Mouse (Mus musculus) R1 (cell line): ENCODE measurements around the gene Dzip1l.
"Not testable (repeated sequence)": the region's sequence is repeated elsewhere in the genome, so short reads cannot be mapped to it uniquely, and the experiment has no call there.

ENCODE experiments used
- DNase-seq: peaks from one replicate; pipeline ENCODE4 v3.0.0-alpha.2; 2018; ENCODE audit warnings: low read depth, low spot score

The Dzip1l gene

GRCm38 (mm10) chr9:99629281-99630011 is at the start of gene Dzip1l:
TSS of gene Dzip1l (plus strand) at chr9:99629496.
- peak; percentile 88 for DNase-seq

GRCm38 (mm10) chr9:99580655-99581054 is 48.6 kb upstream of the Dzip1l start:
- DNase-seq, result peak; percentile 80

GRCm38 (mm10) chr9:99587505-99588202 is 41.6 kb upstream of the Dzip1l start:
- peak; percentile 67 for DNase-seq

- DNase-seq, result peak; percentile 9
These were observed 38.2 kb upstream of the Dzip1l start for GRCm38 (mm10) chr9:99591144-99591543.

- DNase-seq, result not testable (repeated sequence)
These were observed 30.2 kb upstream of the Dzip1l start for GRCm38 (mm10) chr9:99599127-99599526.

GRCm38 (mm10) chr9:99603566-99603965 is 25.7 kb upstream of the Dzip1l start:
- no peak for DNase-seq

- DNase-seq, result no peak
These were observed 17.1 kb upstream of the Dzip1l start, which contains the start of gene A4gnt for GRCm38 (mm10) chr9:99612202-99612601. TSS of gene A4gnt (plus strand) at chr9:99612502.

- DNase-seq, result no peak
These were observed 9.6 kb upstream of the Dzip1l start for GRCm38 (mm10) chr9:99619688-99620087.

- no peak for DNase-seq
These were observed 9.1 kb upstream of the Dzip1l start for GRCm38 (mm10) chr9:99620196-99620595.

- no peak for DNase-seq
These were observed 7.3 kb upstream of the Dzip1l start for GRCm38 (mm10) chr9:99622034-99622433.

- peak; percentile 12 for DNase-seq
These were observed 6.3 kb upstream of the Dzip1l start for GRCm38 (mm10) chr9:99622966-99623365.

- DNase-seq, result no peak
These were observed 5.2 kb upstream of the Dzip1l start for GRCm38 (mm10) chr9:99624117-99624516.

GRCm38 (mm10) chr9:99628581-99628980 is 715 bp upstream of the Dzip1l start:
- no peak for DNase-seq

- peak; percentile 29 for DNase-seq
These were observed 775 bp downstream of the Dzip1l start for GRCm38 (mm10) chr9:99630071-99630470.

GRCm38 (mm10) chr9:99630528-99631125 is 1.3 kb downstream of the Dzip1l start:
- no peak for DNase-seq

- no peak for DNase-seq
These were observed 2.5 kb downstream of the Dzip1l start for GRCm38 (mm10) chr9:99631781-99632180.

- DNase-seq, result no peak
These were observed 3.0 kb downstream of the Dzip1l start for GRCm38 (mm10) chr9:99632264-99632663.

GRCm38 (mm10) chr9:99636776-99637175 is 7.5 kb downstream of the Dzip1l start:
- peak; percentile 27 for DNase-seq

GRCm38 (mm10) chr9:99637227-99637626 is 7.9 kb downstream of the Dzip1l start:
- DNase-seq, result no peak

GRCm38 (mm10) chr9:99637736-99638135 is 8.4 kb downstream of the Dzip1l start:
- no peak for DNase-seq

- no peak for DNase-seq
These were observed 10.7 kb downstream of the Dzip1l start for GRCm38 (mm10) chr9:99639957-99640356.

- no peak for DNase-seq
These were observed 16.1 kb downstream of the Dzip1l start for GRCm38 (mm10) chr9:99645416-99645815.

- DNase-seq, result no peak
These were observed 16.8 kb downstream of the Dzip1l start for GRCm38 (mm10) chr9:99646102-99646501.
